Mouse (Mus musculus): ENCODE measurements around the gene Clec2g.

The Clec2g gene

GRCm38 (mm10) chr6:129013762-129014276 lies 79.6 kb downstream of the Clec2g start:
- no peak for DNase-seq (ENCODE audit: low spot score in 2 of 2)

GRCm38 (mm10) chr6:129014399-129014798 lies 80.2 kb downstream of the Clec2g start:
- DNase-seq (ENCODE audit: low spot score in 2 of 2) = peak; percentile 32 to 49

GRCm38 (mm10) chr6:129027451-129028248 lies 93.5 kb downstream of the Clec2g start:
- no peak for DNase-seq (ENCODE audit: low spot score in 2 of 2)

- DNase-seq (ENCODE audit: low spot score in 2 of 2) = no peak
These were observed 96.1 kb downstream of the Clec2g start for GRCm38 (mm10) chr6:129030175-129030824.

GRCm38 (mm10) chr6:129030964-129031363 lies 96.8 kb downstream of the Clec2g start:
- DNase-seq (ENCODE audit: low spot score in 2 of 2) = no peak

- DNase-seq (ENCODE audit: low spot score in 2 of 2) = peak; percentile 58 to 64
These were observed 99.2 kb downstream of the Clec2g start for GRCm38 (mm10) chr6:129033397-129033796.

Data from spleen, postnatal 36 days (tissue).